Mouse (Mus musculus) E14TG2a.4 (cell line): ENCODE results near the gene Lenep.

Experiments
- CTCF ChIP-seq: conservative IDR thresholded peaks from 2 replicates; pipeline ENCODE4 v1.5.1; 2014; ENCODE audit warnings: low read length
- NANOG ChIP-seq: IDR thresholded peaks from 2 replicates; pipeline ENCODE4 v1.6.1; 2014; ENCODE audit warnings: borderline replicate concordance, low read length, mixed read lengths
- POU5F1 ChIP-seq: IDR thresholded peaks from 2 replicates; pipeline ENCODE4 v1.6.1; 2014; ENCODE audit warnings: low read length, borderline replicate concordance

DNA sequence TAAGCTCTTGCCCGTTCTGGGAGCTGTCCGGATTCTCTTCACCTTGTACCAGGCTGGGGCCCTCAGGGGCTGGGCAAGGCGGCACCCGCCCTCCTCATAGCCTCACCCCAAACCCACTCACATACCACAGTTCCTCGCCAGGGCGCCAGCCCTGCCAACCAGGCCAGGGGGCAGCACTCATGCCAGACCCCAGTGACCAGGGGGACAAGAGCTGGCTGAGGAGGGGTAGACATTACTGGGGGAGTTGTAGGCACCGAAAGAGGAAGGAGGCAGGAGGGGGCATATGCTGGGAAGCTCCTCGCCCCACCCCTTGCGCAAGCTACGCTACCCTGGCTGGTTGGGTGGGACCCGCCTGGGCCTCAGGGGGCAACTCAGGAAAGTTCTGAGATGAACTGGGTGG is 15.0 kb downstream of the Lenep start:
- TF ChIP-seq CTCF (no peak), POU5F1 (no peak), NANOG (no peak)
